Mouse (Mus musculus): ENCODE measurements around the gene Jazf1. TPM values are rescaled to one million over a fixed set of nuclear protein-coding genes. Genes with fewer than 3 reads are reported as not detected.

The Jazf1 gene
- polyA plus RNA-seq, 1 experiment from 2014 or later, result 9.3 TPM

DNA sequence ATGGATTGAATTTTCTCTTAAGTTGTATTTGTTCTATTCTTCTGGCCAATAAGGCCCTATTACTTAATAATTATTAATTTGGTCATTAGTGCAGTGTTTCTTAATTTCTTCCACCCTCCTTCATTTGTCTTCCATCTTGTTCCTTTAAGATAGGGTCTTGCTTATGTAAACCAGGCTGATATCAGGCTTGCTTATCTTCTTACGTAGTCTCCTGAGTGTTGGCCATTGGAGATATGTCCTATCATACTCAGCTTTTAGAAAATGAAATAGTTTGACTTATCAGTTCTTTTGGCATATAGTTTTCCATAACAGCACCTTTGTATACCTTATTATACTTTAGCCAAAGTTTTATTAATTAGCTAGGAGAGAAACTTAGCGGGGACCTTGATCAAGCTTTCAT lies 333.8 kb downstream of the Jazf1 start:
- Histone ChIP-seq H3K27me3 (ENCODE audit: control insufficient read depth, insufficient read depth, low read length) (no peaks in the 10 kb centered on the region), H3K27ac (ENCODE audit: low read length) (no peak overlapping the region), H3K4me1 (ENCODE audit: control insufficient read depth, insufficient read depth, low read length) (no peaks in the 10 kb centered on the region), H3K9me3 (ENCODE audit: control insufficient read depth, low read depth, low read length) (no peaks in the 10 kb centered on the region), H3K36me3 (ENCODE audit: control insufficient read depth, insufficient read depth, low read length) (peaks cover 22% of the 10 kb centered on the region), H3K4me2 (replicated peaks; ENCODE audit: low read depth, low read length) (no peak overlapping the region), H3K9ac (replicated peaks; ENCODE audit: low read depth, low read length) (no peak overlapping the region), H3K4me3 (ENCODE audit: low read depth, low read length) (no peak overlapping the region)
- no peak for ATAC-seq (ENCODE audit: insufficient number of reproducible peaks, insufficient read depth, low FRiP score, low read depth)
- 86% methylated on average over 2 of the region's 2 CpGs for WGBS

DNA sequence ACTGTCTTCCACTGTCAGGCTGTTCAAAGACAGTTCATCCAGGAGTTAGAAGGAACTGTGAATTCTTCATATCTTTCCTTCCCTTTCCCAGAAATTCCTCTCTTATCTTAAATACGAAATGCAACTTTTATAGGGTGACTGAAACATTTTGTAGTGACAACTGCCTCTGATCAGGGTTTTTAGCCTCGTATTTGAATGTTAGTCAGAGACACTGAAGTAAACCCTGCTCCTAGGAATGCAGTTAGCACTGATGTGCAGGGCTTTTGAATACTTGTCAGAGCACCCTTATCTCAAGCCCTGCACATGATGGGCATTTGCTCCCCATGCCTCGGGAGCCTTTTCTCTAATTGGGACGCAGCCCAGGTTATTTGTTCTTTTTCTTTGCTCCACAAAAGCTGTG lies 338.1 kb downstream of the Jazf1 start:
- H3K9me3 ChIP-seq (ENCODE audit: control insufficient read depth, low read depth, low read length), result no peaks in the 10 kb centered on the region
- H3K9ac ChIP-seq (replicated peaks; ENCODE audit: low read depth, low read length), result no peak overlapping the region
- peaks cover 25% of the 10 kb centered on the region for H3K36me3 ChIP-seq (ENCODE audit: control insufficient read depth, insufficient read depth, low read length)
- 73% methylated on average over 4 of the region's 4 CpGs for WGBS
- H3K27ac ChIP-seq (ENCODE audit: low read length), result no peak overlapping the region
- H3K4me1 ChIP-seq (ENCODE audit: control insufficient read depth, insufficient read depth, low read length), result no peaks in the 10 kb centered on the region
- no peak overlapping the region for H3K4me2 ChIP-seq (replicated peaks; ENCODE audit: low read depth, low read length)
- no peaks in the 10 kb centered on the region for H3K27me3 ChIP-seq (ENCODE audit: control insufficient read depth, insufficient read depth, low read length)
- H3K4me3 ChIP-seq (ENCODE audit: low read depth, low read length), result no peak overlapping the region
- ATAC-seq (ENCODE audit: insufficient number of reproducible peaks, insufficient read depth, low FRiP score, low read depth), result no peak

DNA sequence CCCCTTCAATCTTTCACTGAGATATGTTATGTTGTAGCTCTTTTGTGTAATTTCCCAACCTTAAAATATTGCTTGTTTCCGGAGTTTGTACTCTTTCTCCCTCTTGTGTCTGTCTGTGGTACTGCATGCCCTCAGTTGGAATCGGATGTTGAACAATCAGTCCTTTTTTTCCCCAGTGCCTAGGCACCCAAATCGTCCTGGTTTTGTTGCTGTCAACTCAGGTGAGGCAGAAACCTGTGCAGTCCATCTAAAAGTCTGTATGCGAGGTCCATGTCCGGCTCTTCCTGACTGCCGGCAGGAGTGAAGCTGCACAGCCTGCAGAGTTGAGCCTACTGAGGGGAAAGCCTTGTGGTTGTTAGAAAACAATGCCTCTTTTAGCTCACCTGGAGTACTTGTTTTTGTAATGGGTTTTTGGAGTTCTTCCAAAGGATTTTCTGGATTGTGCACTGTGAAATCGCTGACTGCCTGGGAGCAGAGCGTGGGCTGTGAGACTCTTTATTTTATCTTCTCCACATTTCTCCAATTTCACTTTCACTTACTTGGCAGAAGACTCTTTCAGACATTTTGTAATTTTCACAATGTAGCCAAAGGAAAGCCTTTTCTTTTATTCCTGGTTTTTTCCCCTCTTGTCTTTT lies 343.5 kb downstream of the Jazf1 start:
- ATAC-seq (ENCODE audit: insufficient number of reproducible peaks, insufficient read depth, low FRiP score, low read depth), result no peak
- 58% methylated on average over 8 of the region's 8 CpGs for WGBS

More for the DNA sequence above, 343.5 kb downstream of the Jazf1 start:
- Histone ChIP-seq H3K9ac (replicated peaks; ENCODE audit: low read depth, low read length) (no peak overlapping the region), H3K4me2 (replicated peaks; ENCODE audit: low read depth, low read length) (no peak overlapping the region), H3K27ac (ENCODE audit: low read length) (no peak overlapping the region), H3K27me3 (ENCODE audit: control insufficient read depth, insufficient read depth, low read length) (no peaks in the 10 kb centered on the region), H3K36me3 (ENCODE audit: control insufficient read depth, insufficient read depth, low read length) (peaks cover 20% of the 10 kb centered on the region), H3K9me3 (ENCODE audit: control insufficient read depth, low read depth, low read length) (no peaks in the 10 kb centered on the region), H3K4me3 (ENCODE audit: low read depth, low read length) (no peak overlapping the region), H3K4me1 (ENCODE audit: control insufficient read depth, insufficient read depth, low read length) (no peaks in the 10 kb centered on the region)

Other genes with a start within 250 kb of the Jazf1 start
- gene Creb5, start 218.6 kb upstream of the Jazf1 start, polyA plus RNA-seq (2014; fragmentation: Nextera tagmentation; extraction: Ambion mirVana), result 10.2 and 12.2 TPM in 2 replicates